Mouse (Mus musculus) spleen, adult 18-20 months (tissue): ENCODE measurements around the gene Polr2l.
"Not testable (repeated sequence)": the region's sequence is repeated elsewhere in the genome, so short reads cannot be mapped to it uniquely, and the experiment has no call there.

ENCODE experiments used
- DNase-seq, 2 experiments: peaks; one replicate each; pipeline ENCODE4 v3.0.0; 2022; ENCODE audit warnings: mixed read lengths in 2 of 2

Gene Polr2l

GRCm38 (mm10) chr7:141447110-141447991 is 27.6 kb downstream of the Polr2l start, which contains the start of gene Rplp2:
Rplp2 (plus strand) TSS chr7:141447370.
- DNase-seq = peak; percentile 89 to 94

GRCm38 (mm10) chr7:141446374-141446773 is 28.6 kb downstream of the Polr2l start:
- not testable (repeated sequence) for DNase-seq

- DNase-seq = peak; percentile 26 to 44
Measured at GRCm38 (mm10) chr7:141443828-141444237, 31.1 kb downstream of the Polr2l start, which contains the start of gene Pidd1. Pidd1 (minus strand) TSS chr7:141444025.

GRCm38 (mm10) chr7:141443081-141443821 is 31.7 kb downstream of the Polr2l start:
- DNase-seq = no peak

- DNase-seq = no peak
Measured at GRCm38 (mm10) chr7:141442199-141442598, 32.7 kb downstream of the Polr2l start.

GRCm38 (mm10) chr7:141441460-141441859 is 33.5 kb downstream of the Polr2l start:
- no peak for DNase-seq

- peak; percentile 15 to 41 for DNase-seq
Measured at GRCm38 (mm10) chr7:141440613-141441012, 34.3 kb downstream of the Polr2l start.

GRCm38 (mm10) chr7:141439811-141440210 is 35.1 kb downstream of the Polr2l start:
- DNase-seq = no peak

- DNase-seq = no peak
Measured at GRCm38 (mm10) chr7:141439140-141439679, 35.7 kb downstream of the Polr2l start.

GRCm38 (mm10) chr7:141438201-141438968 is 36.5 kb downstream of the Polr2l start:
- no peak for DNase-seq

- DNase-seq = peak; percentile 73 to 83
Measured at GRCm38 (mm10) chr7:141437178-141438120, 37.5 kb downstream of the Polr2l start, which contains the start of gene Slc25a22. Slc25a22 (minus strand) TSS chr7:141437892.

GRCm38 (mm10) chr7:141436523-141436892 is 38.4 kb downstream of the Polr2l start:
- no peak for DNase-seq

GRCm38 (mm10) chr7:141435856-141436522 is 38.9 kb downstream of the Polr2l start:
- DNase-seq = no peak

GRCm38 (mm10) chr7:141435129-141435855 is 39.6 kb downstream of the Polr2l start:
- peak; percentile 40 to 56 for DNase-seq

- DNase-seq = no peak
Measured at GRCm38 (mm10) chr7:141434464-141434863, 40.5 kb downstream of the Polr2l start.

- no peak for DNase-seq
Measured at GRCm38 (mm10) chr7:141433517-141434400, 41.2 kb downstream of the Polr2l start.

GRCm38 (mm10) chr7:141432741-141433516 is 42.0 kb downstream of the Polr2l start:
- DNase-seq = no peak

GRCm38 (mm10) chr7:141432186-141432611 is 42.7 kb downstream of the Polr2l start:
- no peak for DNase-seq
